Mouse (Mus musculus) erythroblast, embryonic 14.5 days (primary cell): ENCODE measurements around the gene Lgr5.

Source experiments
- GATA1 ChIP-seq: IDR thresholded peaks from 2 replicates; pipeline ENCODE4 v1.6.1; 2012; ENCODE audit warnings: low read length, inconsistent platforms, mixed read lengths
- TAL1 ChIP-seq: IDR thresholded peaks from 3 replicates; pipeline ENCODE4 v1.6.1; 2012; ENCODE audit warnings: low read length, inconsistent platforms, mixed read lengths

DNA sequence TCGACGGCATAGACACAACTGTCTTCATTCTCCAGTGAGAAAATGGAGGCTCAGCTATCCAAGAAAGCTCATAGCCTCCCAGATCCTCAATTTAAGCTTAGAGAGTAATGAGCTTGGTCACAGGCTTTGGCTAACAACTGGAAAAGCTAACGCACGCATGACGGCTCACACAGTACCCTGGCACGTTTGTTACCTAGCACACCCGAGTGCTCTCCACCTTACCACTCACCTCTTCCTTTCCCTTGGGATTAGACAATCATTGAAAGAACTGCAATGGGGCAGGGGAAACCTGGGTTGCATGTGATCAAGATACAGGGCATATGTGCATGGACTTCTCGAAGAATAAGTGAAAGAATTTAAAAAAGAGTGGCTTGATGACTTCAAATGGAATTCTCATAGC is 119.6 kb downstream of the Lgr5 start:
- TF ChIP-seq GATA1 (no peak), TAL1 (no peak)
